Mouse (Mus musculus): ENCODE measurements around the gene Ugcg.

Ugcg gene

DNA sequence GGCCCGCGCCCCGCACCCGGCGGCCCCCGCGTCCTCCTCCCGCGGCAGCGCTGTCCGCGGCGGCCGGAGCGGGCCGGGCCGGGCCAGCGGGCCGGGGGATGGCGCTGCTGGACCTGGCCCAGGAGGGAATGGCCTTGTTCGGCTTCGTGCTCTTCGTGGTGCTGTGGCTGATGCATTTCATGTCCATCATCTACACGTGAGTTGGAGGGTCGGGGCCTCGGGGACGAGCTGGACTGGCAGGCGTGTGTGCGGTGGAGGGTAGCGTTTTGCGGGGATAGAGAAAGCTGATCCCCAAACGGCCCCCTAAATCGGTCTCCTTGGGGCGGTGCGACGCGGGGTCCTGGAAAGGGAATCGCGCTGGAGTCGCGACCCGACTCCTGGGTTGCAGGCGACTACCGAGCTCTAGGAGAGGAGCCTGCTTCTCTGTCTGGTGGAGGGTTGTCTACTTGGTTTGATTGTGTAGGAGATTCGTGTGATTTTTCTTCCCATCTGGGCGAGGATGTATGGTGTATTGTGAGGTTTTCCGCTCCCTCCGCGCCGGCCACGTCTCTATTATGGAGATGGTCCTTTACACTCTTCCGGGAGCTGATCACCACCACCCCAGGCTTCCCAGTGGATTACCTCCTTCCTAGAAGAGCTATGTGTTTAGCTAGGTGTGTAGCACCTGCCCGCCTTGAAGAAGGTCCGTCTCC, 635 bp downstream of the Ugcg start:
- DNase-seq (ENCODE audit: low spot score), result peak; percentile 30

DNA sequence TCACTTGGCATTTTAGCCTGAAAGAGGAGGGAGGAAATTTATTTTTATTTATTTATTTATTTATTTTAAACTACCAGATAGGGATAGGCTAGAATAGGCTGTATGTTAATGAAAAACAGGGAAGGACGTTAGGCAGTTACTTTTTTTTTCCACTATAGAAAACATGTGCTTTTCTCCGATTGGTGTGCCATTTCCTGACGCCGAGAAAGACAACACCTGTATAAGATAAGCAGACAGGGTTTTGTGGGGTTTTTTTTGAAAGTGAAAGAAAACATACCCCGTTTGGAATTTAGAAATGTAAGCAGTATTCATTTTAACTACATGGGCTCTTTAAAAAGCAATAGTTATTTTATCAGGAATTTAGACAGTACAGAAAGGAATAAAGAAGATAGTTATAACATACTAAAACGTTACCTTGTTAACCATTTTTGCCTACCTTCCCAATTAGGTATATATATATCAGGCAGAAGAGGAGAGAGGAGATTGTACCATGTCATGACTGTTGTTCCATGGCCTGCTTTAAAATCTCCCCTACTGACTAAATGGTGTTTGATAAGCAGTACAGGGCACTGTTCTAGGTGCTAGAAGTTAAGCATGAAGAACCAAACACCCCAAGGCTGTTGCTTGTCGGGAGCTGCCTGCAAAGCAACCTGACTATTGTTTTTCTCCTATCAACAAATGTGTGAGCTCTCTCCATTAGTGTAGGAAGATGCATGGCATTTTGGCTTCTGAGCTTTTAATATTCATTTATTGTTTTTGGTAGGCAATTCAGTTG, 1.8 kb downstream of the Ugcg start:
- DNase-seq (ENCODE audit: low spot score), result no peak

DNA sequence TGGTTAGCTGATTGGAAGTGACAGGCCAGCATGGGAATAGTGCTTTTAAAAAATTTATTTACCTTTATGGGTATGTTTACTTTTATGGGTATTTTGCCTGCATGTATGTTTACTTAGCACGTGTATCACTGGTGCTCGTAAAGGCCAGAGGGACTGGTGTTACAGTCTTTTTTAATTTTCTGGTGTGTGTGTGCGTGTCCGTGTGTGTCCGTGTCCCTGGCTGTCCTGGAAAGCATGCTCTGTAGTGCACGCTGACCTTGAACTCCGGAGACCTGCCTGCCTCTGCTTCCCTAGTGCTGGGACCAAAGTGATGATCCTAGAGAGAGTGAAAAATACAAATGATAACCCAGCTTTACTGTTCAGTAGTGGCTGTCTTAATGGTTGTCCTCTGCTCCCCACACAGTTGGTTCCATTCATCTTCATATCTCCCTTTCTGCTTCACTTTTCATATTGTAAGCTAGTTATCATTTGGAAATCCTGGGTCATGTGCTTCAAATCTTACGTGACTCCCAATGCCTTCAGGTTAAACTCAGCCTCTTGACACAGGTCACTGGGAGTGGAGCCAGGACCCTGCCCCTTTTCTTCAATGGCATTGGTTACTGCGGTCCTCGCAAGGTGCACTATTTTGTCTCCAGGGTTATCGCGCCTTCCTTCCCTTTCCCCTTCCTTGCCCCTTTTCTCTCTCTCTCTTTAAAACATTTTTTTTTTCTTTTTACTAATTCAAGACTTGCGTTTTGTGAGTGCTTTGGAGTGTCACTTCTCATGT, 5.9 kb downstream of the Ugcg start:
- DNase-seq (ENCODE audit: low spot score), result no peak

DNA sequence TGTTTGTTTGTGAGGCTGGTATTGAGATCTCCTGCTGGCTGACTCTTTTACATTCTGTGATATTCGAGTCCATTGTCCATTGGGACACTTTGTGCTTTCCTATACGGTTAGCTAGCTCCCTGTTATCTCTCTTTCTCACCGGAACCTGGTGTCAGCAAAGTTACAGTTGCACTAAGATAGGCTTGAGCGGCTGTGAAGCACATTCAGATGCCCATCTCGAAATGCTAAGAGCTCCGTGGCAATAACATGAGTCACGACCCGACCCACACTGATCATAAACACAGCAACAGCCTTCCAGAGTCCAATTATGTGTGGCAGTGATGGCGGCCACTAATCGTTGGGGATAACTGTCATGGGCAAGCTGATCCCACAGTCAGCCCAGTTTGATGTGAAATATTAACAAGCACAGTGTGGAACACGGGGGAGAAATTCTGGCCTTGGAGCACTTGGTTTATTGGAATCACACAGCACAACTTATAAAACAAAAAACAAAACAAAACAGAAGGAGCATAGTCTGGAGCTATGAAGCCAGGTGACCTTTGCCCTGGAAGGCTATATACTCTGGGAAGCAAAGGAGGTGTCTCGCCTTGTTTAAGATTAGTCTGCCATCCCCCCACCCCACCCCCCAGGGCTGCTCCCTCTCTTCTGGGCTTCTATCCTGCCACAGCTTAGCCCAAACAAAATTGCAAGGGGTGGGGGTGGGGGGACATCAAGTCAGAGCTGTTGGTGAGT, 7.5 kb downstream of the Ugcg start:
- DNase-seq (ENCODE audit: low spot score), result no peak

DNA sequence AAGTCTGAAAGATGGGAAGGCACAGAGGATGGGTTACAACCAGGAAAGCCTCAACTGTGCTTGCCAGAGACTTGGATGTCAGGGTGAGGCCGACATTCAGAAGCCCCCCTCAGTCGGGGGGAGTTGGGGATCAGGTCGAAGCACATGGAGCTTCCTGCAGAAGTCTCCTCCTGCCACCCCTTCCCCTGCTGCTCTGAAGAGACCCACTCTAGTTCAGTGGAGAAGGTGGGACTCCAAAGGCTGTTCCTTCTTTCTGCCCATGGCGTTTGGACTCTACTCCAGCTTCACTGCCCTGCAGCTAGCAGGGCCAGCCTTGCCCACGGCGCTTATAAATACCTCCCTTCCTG, 8.0 kb downstream of the Ugcg start:
- DNase-seq (ENCODE audit: low spot score), result no peak

DNA sequence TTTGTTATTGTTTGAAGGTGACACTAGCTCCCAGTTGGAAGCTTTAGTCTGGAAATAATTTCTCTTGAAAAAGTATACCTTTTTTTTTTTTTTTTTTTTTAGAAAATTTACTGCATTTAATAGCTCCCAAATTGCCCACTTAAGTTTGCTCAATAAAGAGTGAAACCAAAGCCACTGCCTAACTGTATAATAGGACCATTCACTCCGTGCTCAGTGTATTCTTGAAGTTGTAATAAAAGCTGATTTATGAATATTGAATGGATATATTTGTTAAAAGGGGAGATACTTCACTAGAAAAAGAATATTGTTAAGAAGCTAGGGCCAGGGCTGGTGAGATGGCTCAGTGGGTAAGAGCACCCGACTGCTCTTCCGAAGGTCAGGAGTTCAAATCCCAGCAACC, 8.4 kb downstream of the Ugcg start:
- no peak for DNase-seq (ENCODE audit: low spot score)

DNA sequence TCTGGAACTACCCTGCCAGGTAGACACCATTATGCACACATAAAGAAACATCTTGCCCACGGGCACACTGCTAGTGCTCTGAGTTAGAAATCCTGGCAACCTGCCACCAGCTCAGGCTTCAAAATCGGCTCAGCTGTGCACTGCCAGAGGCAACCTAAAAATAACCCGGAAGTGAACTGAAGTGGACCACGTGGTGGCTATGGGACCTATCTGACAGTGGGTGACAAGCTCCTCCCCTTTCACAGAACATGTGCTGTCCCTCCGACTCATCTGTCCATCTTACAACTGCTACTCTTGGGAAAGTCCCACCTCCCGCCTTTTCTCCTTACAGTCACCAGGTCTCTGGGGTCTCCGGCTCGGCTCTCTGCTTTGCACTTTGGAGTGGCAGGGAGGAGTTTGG, 10.3 kb downstream of the Ugcg start:
- DNase-seq (ENCODE audit: low spot score), result no peak

DNA sequence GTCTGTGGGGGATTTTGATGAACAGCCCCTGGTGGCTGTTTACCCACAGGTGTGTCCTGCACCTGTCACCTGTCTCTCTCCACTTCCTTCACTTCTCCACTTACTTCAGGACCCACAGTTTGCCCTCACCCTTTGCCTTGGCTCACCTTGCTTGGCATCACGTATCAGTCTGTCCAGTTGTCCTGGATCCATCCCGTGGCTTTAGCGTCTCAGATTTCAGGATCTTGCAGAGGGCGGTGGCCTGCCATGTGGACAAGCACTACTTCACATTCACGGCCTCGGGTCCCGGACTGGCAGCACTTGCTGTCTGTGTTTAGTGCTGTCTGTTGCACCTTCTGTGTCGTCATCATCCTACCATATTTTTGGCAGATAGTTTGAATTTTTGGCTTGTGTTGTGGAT, 10.7 kb downstream of the Ugcg start:
- DNase-seq (ENCODE audit: low spot score), result no peak

DNA sequence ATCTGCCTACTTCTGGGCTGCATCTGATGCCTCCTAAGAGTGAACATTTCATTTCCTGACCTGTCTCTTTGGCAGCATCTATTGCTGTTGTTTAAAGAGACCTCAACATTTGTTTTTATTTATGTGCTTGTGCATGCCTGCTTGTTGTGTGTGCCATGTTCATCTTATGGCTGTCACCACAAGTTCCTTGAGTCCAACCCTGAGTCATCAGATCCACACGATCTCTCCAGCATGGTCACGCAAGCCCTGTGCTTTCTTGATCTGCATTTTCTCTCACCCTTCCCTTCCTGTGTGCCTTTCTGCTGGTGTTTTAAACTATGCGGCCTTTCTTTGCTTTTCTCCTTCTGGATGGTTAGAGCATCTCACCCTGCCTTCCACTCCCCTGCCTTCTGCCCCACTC, 11.6 kb downstream of the Ugcg start:
- no peak for DNase-seq (ENCODE audit: low spot score)

DNA sequence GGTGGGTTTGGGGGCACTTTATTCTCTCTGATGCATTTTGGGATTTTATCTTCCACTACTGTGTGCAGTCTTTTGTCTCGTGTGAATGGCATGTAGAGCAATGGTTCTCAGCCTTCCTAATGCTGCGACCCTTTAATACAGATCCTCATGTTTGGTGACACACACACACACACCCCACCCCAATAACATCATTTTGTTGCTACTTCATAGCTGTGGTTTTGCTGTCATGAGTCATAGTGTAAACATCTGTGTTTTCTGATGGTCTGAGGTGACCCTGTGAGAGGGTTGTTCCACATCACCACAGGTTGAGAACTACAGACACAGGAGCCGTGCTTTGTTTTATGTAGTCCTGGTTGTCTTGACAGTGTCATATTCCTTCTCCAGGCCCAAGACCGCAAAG, 15.6 kb downstream of the Ugcg start:
- no peak for DNase-seq (ENCODE audit: low spot score)

DNA sequence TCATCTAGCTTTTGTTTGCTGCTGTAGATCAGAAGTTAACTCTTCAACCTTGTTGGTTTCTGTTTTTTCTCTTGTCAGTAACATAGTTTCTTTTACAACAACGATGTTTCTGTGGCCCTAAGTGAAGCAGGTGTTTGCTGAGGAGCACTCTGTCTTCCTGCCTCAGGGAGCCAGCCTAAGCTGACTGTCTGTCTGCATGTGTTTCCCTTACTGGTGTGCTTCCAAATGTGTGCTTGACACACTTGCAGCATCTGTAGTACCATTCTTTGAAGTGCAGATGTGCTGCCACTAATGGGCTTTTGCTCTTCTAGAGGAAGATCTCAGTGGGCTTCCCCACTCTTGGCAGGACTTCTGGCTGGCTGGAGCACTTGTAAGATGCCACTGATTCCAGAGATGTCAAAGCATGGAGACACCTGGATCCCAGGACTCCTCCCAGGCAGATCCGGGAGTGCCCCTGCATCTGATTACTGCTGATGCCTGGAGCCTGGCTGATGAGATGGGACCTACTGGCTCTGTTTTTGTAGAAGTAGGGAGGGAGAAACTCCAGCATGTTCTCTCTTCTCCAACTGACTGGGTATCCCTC, 16.8 kb downstream of the Ugcg start:
- peak; percentile 29 for DNase-seq (ENCODE audit: low spot score)

DNA sequence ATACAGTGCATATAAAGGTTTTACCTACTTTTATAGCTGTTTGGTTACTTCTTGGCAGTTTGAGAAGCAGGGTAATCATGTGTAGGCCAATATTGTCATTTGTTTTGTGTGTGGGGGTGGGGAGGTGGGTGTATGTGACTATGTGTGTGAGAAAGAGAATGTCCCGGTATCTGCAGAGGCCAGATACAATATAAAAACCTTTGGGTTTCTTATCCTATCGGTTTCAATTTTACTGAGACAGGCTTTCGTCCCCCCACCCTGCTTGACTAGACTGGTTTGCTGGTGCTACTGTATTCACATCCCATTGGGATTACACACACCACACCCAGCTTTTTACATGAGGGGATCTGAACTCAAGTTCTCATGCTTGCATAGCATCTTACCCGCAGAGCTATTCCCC, 17.5 kb downstream of the Ugcg start:
- no peak for DNase-seq (ENCODE audit: low spot score)

DNA sequence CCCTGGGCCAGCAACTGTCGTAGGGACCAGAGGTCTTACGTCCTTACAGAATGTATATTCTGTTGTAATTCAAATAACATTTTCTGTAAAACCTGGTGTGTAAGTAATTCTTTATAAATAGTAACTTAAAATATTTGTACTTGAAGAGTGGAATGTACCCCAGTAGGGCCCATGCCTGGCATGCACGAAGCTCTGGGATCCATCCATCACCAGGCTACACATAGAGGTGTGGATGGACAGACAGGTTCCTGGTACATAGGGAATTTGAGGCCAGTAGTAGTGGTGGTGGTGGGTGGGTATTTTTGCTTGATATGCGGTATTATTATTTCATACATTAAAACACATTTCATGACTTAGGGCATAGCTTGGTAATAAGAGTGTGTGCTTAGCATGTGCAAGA, 19.6 kb downstream of the Ugcg start:
- DNase-seq (ENCODE audit: low spot score), result no peak

DNA sequence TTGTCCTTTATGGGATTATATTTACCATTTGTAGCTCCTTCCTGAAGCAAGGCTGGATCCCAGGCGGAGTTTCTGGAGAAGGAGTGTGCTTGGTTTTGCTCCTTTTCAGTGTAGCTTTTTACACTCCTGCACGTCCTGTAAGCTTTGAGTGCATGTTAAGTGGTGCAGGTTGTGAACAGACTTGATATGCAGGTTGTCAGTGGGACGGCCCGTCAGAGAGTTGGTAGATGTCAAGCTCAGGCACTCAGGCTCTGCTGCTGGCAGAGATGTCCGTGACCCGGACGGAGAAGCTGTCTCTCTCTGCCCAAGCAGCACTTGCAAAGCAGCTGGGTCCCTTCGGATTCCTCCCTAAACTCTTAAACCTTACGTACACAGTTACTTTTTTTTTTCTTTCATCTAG, 22.1 kb downstream of the Ugcg start:
- no peak for DNase-seq (ENCODE audit: low spot score)

DNA sequence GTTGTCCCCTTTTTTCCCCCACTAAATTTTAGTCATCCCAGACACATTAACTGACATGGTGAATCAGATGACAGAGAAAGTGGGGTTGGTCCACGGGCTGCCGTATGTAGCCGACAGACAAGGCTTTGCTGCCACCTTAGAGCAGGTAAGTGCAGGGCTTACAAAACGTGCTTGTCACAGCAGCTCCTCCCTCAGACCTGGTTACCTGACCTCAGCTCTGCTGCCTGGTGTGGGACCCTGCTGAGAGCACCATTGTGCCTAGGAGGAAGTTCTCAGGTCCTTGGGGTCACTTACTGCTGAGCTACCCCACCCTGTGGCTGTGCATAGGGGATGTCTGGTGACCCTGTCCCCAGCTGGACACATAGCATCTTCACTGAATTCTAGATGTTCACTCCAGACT, 24.8 kb downstream of the Ugcg start:
- no peak for DNase-seq (ENCODE audit: low spot score)

DNA sequence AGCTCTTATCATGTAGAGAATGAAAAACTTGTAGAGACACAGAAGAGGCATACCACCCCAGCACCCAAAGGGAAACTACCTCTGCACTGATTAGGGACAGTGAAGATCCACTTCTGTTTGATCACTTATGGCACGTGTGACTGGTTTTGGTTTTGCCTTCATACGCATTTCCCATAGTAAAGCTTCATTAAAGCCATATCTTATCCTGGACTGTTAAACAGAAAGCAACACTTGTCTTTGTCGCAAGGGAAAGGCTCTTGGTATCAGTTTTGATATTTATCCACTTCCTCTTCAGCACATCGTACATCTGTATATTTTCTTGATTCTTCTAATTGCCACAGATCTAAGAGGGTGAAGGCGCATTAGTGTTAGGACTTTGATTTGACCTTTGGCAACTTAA, 25.6 kb downstream of the Ugcg start:
- no peak for DNase-seq (ENCODE audit: low spot score)

DNA sequence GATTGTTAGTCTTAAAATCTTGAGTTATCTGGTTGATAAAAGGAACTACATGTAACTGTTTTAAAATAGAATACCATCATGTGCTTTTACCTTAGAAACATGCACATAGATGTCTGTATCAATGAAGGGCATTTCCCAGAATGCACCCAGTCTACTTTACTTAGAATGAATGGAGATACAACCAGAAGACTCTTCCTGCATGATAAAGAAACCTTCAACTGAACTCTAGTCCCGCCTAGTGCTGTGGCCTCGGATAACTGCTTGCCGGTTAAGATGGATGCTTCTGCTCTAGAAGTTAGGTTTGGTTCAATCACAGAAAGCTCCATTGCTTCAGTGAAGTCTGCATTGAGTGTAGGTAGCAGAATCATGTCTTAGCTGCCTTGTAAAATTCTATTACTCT, 26.5 kb downstream of the Ugcg start:
- no peak for DNase-seq (ENCODE audit: low spot score)

DNA sequence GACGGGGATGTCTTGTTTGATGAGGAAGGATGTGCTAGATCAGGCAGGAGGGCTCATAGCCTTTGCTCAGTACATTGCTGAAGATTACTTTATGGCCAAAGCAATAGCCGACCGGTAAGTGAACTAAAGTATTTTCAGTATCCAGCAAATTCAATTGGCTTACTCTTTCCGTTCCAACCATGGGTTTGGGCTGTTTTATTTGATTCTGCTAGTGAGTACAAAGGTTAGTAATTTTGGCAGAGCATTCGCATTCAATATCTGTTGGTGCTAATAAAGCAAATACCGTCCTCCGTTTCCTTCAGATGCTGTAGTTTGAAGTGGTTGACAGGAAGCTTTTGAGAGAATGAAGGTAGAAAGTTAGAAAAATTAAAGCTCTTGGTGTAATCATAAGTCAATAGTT, 28.0 kb downstream of the Ugcg start:
- no peak for DNase-seq (ENCODE audit: low spot score)

DNA sequence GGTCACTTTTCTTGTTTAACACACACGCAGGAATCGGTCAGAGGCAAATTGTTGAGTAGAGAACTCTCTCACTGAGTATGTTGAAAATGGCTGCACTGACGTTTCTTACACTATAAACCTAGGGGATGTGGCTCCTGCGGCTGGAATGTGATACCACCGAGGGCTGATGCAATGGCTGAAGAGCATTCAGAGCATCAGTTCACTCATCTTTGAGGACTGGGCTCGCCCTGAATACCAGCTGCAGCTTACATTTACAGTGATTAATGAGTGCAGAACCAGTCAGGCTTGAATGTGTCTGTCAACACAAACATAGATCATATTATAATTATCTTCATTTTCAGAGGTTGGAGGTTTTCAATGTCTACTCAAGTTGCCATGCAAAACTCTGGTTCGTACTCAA, 29.1 kb downstream of the Ugcg start:
- DNase-seq (ENCODE audit: low spot score), result no peak

DNA sequence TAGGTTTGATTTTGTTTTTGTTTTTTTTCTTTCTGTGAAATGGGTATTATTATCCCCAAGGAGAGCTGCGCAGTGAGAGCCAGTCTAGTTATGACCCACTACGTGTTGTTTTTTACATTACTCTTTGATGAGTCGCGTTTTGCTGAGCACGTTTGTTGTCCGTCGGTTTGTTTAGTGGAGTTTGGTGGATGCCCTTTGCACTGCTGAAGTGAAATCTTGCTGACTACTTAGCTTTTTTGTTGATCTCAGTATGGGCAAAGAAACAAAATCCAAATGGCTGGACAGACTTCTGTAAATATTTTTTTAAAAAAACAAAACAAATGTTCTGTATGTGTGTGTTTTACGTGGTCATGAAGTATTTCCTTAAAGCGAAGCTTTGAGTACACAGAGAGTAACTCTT, 33.2 kb downstream of the Ugcg start:
- no peak for DNase-seq (ENCODE audit: low spot score)

DNA sequence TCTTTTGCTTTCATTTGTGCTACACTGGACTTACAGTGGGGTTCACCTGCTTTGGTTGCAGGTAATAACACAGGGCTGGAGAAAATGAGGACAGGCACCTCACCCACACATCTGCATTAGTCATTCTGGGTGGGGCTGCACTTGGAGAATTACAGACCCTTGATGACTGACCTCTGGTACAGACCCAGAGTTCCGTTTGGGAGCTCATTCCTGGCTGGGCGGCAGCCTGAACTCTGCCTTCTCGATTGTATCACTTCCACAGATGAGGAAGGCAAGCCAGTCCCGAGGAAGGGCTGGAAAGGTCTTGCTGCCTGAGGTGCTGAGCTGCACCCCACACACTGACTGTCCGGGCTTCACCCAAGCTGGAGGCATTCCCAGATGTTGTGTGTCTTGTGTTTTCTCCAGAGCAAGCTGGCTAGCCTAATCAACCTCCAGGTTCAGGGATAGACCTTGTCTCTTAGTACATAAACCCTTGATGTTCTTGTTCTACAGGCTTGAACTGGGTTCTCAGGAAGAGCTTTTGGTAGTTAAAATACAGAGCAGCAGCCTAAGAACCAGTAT, 34.1 kb downstream of the Ugcg start:
- DNase-seq (ENCODE audit: low spot score), result no peak

DNA sequence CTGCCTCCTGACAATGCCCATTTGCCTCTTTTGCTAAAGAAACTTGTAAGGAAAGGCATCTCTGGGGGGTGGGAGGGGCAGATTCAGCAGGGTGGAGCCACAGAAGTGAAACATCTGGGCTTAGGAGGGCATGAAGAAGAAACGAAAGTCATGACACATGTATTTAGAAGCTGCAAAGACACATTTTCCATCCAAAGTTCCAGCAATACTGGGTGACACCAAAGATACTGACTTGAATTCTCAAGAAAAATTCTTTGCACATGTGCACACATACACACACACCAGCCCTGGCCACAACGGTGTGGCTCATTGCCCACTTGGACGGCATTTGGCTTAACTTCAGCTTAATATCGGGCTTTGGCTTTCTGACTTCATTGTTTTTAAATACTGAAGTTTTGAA, 35.8 kb downstream of the Ugcg start:
- DNase-seq (ENCODE audit: low spot score), result no peak

All from testis, postnatal 14 days (tissue).